Mouse (Mus musculus) CH12.LX (cell line): ENCODE measurements around the gene Atg101. TPM values are rescaled to one million over a fixed set of nuclear protein-coding genes. Genes with fewer than 3 reads are reported as not detected.

Experiments used
- DNase-seq: peaks from one replicate; pipeline ENCODE4 v3.0.0-alpha.2; 2013; ENCODE audit errors: extremely low read depth
- H3K27ac ChIP-seq: 2 replicates; pipeline ENCODE4 v1.5.1; 2012; ENCODE audit warnings: low read depth, mild to moderate bottlenecking, control low read depth, moderate library complexity; ENCODE audit not compliant: insufficient read depth
- H3K27me3 ChIP-seq: replicated peaks from 2 replicates; pipeline ENCODE3; 2012; ENCODE audit warnings: inconsistent platforms
- H3K36me3 ChIP-seq, 2 experiments: replicated peaks in 1 of 2; 2 replicates each; pipeline versions ENCODE3 to v1.6.1; 2012; ENCODE audit warnings: inconsistent platforms in 1 of 2, low read length in 1 of 2, mild to moderate bottlenecking in 1 of 2, mixed read lengths in 1 of 2, moderate library complexity in 1 of 2; ENCODE audit not compliant: control insufficient read depth in 1 of 2, insufficient read depth in 1 of 2
- H3K4me1 ChIP-seq, 2 experiments: 2 replicates each; pipeline ENCODE4 v1.6.1; 2012; ENCODE audit warnings: inconsistent platforms in 1 of 2, moderate library complexity in 1 of 2; ENCODE audit not compliant: insufficient read depth in 2 of 2, control insufficient read depth in 1 of 2
- H3K4me2 ChIP-seq: 2 replicates; pipeline ENCODE4 v1.6.1; 2012; ENCODE audit warnings: low read depth, mild to moderate bottlenecking, control low read depth; ENCODE audit not compliant: poor library complexity, insufficient read depth, severe bottlenecking
- H3K4me3 ChIP-seq, 3 experiments: fragments of 150-350 bp in 1 of 3; sonication (generic) in 1 of 3; replicated peaks in 1 of 3; 2 replicates each; pipeline versions ENCODE3 to v1.5.1; 2011 to 2012; ENCODE audit warnings: low read depth in 2 of 3, low read length in 2 of 3, mild to moderate bottlenecking in 2 of 3, moderate library complexity in 2 of 3, control low read depth in 1 of 3, improper control_type of control experiment in 1 of 3, inconsistent platforms in 1 of 3, mixed read lengths in 1 of 3; ENCODE audit not compliant: poor library complexity in 1 of 3
- H3K79me2 ChIP-seq: replicated peaks from 2 replicates; pipeline ENCODE4 v1.6.1; 2012; ENCODE audit warnings: mild to moderate bottlenecking, moderate library complexity; ENCODE audit not compliant: control insufficient read depth, poor library complexity, insufficient read depth, severe bottlenecking; ENCODE audit errors: extremely low read depth
- H3K9ac ChIP-seq: 2 replicates; pipeline ENCODE4 v1.6.1; 2012; ENCODE audit warnings: low read depth, mild to moderate bottlenecking, control low read depth, moderate library complexity; ENCODE audit not compliant: insufficient read depth
- H3K9me3 ChIP-seq: replicated peaks from 2 replicates; pipeline ENCODE3; 2012; ENCODE audit warnings: low read length, inconsistent platforms, mixed read lengths
- BHLHE40 ChIP-seq: IDR thresholded peaks from 2 replicates; pipeline ENCODE4 v1.6.1; 2011; ENCODE audit warnings: mild to moderate bottlenecking, low read depth, low read length, improper control_type of control experiment
- CHD1 ChIP-seq: IDR thresholded peaks from 2 replicates; pipeline ENCODE4 v1.6.1; 2012; ENCODE audit warnings: low read depth, low read length, improper control_type of control experiment, inconsistent platforms
- CHD2 ChIP-seq: IDR thresholded peaks from 2 replicates; pipeline ENCODE4 v1.6.1; 2011; ENCODE audit warnings: low read length, improper control_type of control experiment
- CTCF ChIP-seq, 2 experiments: IDR thresholded peaks in 1 of 2; conservative IDR thresholded peaks in 1 of 2; 2 replicates each; pipeline ENCODE4 v1.5.1; 2011 to 2012; ENCODE audit warnings: low read depth in 2 of 2, low read length in 2 of 2, improper control_type of control experiment in 1 of 2, inconsistent platforms in 1 of 2, mild to moderate bottlenecking in 1 of 2, moderate library complexity in 1 of 2
- E2F4 ChIP-seq: IDR thresholded peaks from 2 replicates; pipeline ENCODE4 v1.6.1; 2011; ENCODE audit warnings: low read depth, low read length, improper control_type of control experiment; ENCODE audit not compliant: insufficient replicate concordance
- GABPA ChIP-seq: IDR thresholded peaks from 2 replicates; pipeline ENCODE4 v1.6.1; 2012; ENCODE audit warnings: low read depth, low read length, improper control_type of control experiment, inconsistent platforms; ENCODE audit not compliant: insufficient replicate concordance
- HCFC1 ChIP-seq: IDR thresholded peaks from 2 replicates; pipeline ENCODE4 v1.6.1; 2012; ENCODE audit warnings: low read depth, mild to moderate bottlenecking, inconsistent platforms, low read length, improper control_type of control experiment
- JUND ChIP-seq: conservative IDR thresholded peaks from 2 replicates; pipeline ENCODE4 v1.6.1; 2011; ENCODE audit warnings: low read depth, low read length, improper control_type of control experiment
- KAT2A ChIP-seq: IDR thresholded peaks from 2 replicates; pipeline ENCODE4 v1.6.1; 2012; ENCODE audit warnings: low read length, improper control_type of control experiment, inconsistent platforms; ENCODE audit not compliant: insufficient replicate concordance
- MAZ ChIP-seq: IDR thresholded peaks from 2 replicates; pipeline ENCODE4 v1.6.1; 2012; ENCODE audit warnings: low read depth, mild to moderate bottlenecking, inconsistent platforms, low read length, improper control_type of control experiment, moderate library complexity
- MEF2A ChIP-seq: IDR thresholded peaks from 2 replicates; pipeline ENCODE4 v1.6.1; 2014; ENCODE audit warnings: low read depth, mild to moderate bottlenecking, inconsistent platforms, low read length, improper control_type of control experiment, borderline replicate concordance
- MXI1 ChIP-seq: IDR thresholded peaks from 2 replicates; pipeline ENCODE4 v1.6.1; 2011; ENCODE audit warnings: mild to moderate bottlenecking, low read depth, low read length, improper control_type of control experiment
- MYC ChIP-seq: IDR thresholded peaks from 2 replicates; pipeline ENCODE4 v1.6.1; 2011; ENCODE audit warnings: low read depth, mild to moderate bottlenecking, improper control_type of control experiment, low read length
- PAX5 ChIP-seq: IDR thresholded peaks from 2 replicates; pipeline ENCODE4 v1.6.1; 2012; ENCODE audit warnings: low read length, inconsistent platforms, mixed read lengths
- POLR2AphosphoS2 ChIP-seq: IDR thresholded peaks from 2 replicates; pipeline ENCODE4 v1.6.1; 2011; ENCODE audit warnings: low read depth, low read length, improper control_type of control experiment
- RCOR1 ChIP-seq: conservative IDR thresholded peaks from 2 replicates; pipeline ENCODE4 v1.6.1; 2012; ENCODE audit warnings: low read depth, mild to moderate bottlenecking, inconsistent platforms, low read length, improper control_type of control experiment
- TBP ChIP-seq: conservative IDR thresholded peaks from 2 replicates; pipeline ENCODE4 v1.6.1; 2011; ENCODE audit warnings: low read depth, low read length, improper control_type of control experiment
- UBTF ChIP-seq: IDR thresholded peaks from 2 replicates; pipeline ENCODE4 v1.6.1; 2012; ENCODE audit warnings: low read depth, mild to moderate bottlenecking, inconsistent platforms, low read length, improper control_type of control experiment, moderate library complexity
- USF1 ChIP-seq: IDR thresholded peaks from 2 replicates; pipeline ENCODE4 v1.6.1; 2014; ENCODE audit warnings: low read depth, mild to moderate bottlenecking, inconsistent platforms, low read length, improper control_type of control experiment
- USF2 ChIP-seq: conservative IDR thresholded peaks from 2 replicates; pipeline ENCODE4 v1.6.1; 2011; ENCODE audit warnings: low read depth, low read length, improper control_type of control experiment
- ZMIZ1 ChIP-seq: IDR thresholded peaks from 2 replicates; pipeline ENCODE4 v1.6.1; 2012; ENCODE audit warnings: low read depth, mild to moderate bottlenecking, inconsistent platforms, low read length, improper control_type of control experiment
- ZNF384 ChIP-seq: IDR thresholded peaks from 2 replicates; pipeline ENCODE4 v1.6.1; 2012; ENCODE audit warnings: low read depth, low read length, improper control_type of control experiment, inconsistent platforms
- dilution Hi-C: fragments of 300-500 bp; cut with MboI; formaldehyde crosslinking; loops from 2 replicates; pipeline ENCODE4 v1.14.3; 2020; ENCODE audit warnings: low sequenced_read_pairs; ENCODE audit not compliant: extremely low pct_unique_long_range_greater_than_20kb, extremely low pct_ligation_motif_present
- in situ Hi-C: fragments of 300-500 bp; cut with MboI; formaldehyde crosslinking; loops from 3 replicates; pipeline ENCODE4 v1.14.3; 2019; ENCODE audit warnings: low sequenced_read_pairs, low pct_ligation_motif_present, low pct_unique_long_range_greater_than_20kb, mixed read lengths
- polyA plus RNA-seq: library from polyadenylated mRNA; unstranded; fragments of >175 nt; gene quantifications from 2 replicates; pipeline ENCODE4 v1.2.1, GENCODE M21; 2012; ENCODE audit warnings: low read depth; ENCODE audit not compliant: insufficient read length
- total RNA-seq, 2 experiments: library from RNA; depleted of rRNA; stranded (reverse); fragments of 300-350 nt in 1 of 2; fragments of >200 nt in 1 of 2; gene quantifications; 2 replicates each; pipeline ENCODE4 v1.2.3; 2012 to 2014

Gene Atg101
- total and polyA plus RNA-seq, 3 experiments = 49.1 to 61.3 (median 58.8) TPM

DNA sequence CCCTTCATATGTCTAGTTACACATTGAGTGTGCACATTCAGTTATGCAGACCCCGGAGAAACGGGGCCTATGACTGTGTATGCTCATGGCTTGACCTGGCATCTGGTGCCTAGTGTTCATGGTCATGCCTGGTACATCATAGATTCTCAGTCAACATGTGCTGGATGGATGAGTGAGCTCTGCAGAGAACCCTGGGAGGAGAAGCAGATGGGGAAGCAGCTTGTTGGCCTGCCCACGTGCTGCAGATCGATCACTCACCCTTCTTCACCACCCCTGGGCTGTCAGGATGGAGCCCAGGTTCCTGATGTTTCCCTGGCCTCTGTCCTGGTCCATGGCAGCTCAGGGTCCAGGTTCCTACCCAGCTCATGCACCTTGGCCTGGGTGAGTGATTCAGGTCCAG lies 22.4 kb downstream of the Atg101 start:
- peaks cover 8% of the 10 kb centered on the region for H3K9me3 ChIP-seq
- in situ Hi-C loops (no loop called here), dilution Hi-C loops (no loop called here)
- H3K4me3 ChIP-seq = no peak overlapping the region
- H3K27ac ChIP-seq = no peak overlapping the region
- H3K4me2 ChIP-seq = no peak overlapping the region
- H3K9ac ChIP-seq = no peak overlapping the region
- no peaks in the 10 kb centered on the region for H3K36me3 ChIP-seq
- TF ChIP-seq MAZ (no peak), E2F4 (no peak), POLR2AphosphoS2 (no peak), USF1 (no peak), CHD1 (no peak), ZMIZ1 (no peak), MYC (no peak), BHLHE40 (no peak), JUND (no peak), GABPA (no peak), HCFC1 (no peak), CHD2 (no peak), KAT2A (no peak), PAX5 (no peak), RCOR1 (no peak), ZNF384 (no peak), MXI1 (no peak), MEF2A (no peak)
- H3K27me3 ChIP-seq = peaks cover 22% of the 10 kb centered on the region
- no peak for DNase-seq
- no peaks in the 10 kb centered on the region for H3K79me2 ChIP-seq
- no peaks in the 10 kb centered on the region for H3K4me1 ChIP-seq

DNA sequence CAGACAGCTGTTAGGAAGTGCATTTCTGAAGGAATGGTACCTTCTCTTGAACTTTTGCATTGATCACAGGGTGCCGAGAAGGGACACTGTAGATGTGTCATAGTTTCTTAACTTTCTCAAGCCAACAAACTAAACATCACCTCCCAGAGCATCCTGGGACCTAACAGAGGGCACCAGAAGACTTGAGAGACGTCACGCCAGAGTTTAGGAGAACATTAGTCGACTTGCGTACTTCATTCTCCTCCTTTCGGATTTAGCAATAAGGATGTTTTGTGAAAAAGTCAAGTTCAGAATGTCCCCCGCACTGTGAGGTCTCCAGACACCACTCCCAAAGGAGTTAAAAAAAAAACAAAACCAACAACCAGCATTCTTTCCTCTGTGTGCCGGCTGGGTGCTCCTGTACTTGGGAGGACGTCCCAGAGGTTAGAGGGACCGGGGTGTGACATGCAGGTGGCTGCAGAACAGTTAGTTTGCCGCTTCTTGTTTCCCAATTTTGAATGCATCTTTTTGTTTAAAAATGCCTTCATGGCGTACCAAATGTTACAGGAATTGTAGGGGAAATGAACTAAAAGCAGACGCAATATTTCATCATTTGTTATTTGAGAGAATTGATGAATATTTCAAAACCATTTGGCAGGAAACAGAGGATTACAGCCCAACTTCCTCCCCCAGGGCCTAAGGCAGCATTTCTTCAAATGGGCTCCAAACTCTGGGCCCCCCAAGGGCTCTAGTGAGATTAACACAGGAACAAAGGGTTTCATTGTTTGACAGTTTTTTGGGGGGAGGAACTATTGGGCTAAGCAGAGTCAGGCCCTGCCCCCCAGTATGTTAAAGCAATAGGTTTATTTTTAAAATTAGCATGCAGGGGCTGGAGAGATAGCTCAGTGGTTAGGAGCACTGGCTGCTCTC lies 24.6 kb downstream of the Atg101 start:
- H3K4me3 ChIP-seq = no peak overlapping the region
- TF ChIP-seq HCFC1 (no peak), UBTF (no peak), USF2 (no peak), CTCF (conservative IDR thresholded peaks at IDR 0.05 in 1 of 2, IDR thresholded peaks at IDR 0.05 in 1 of 2; ENCODE audit: low read depth in 2 of 2, low read length in 2 of 2) (no peak), TBP (no peak)
- dilution Hi-C loops (no loop called here), in situ Hi-C loops (no loop called here)
- no peaks in the 10 kb centered on the region for H3K36me3 ChIP-seq
- H3K27ac ChIP-seq = no peak overlapping the region
- H3K9ac ChIP-seq = no peak overlapping the region
- H3K79me2 ChIP-seq = no peaks in the 10 kb centered on the region
- no peak for DNase-seq
- no peak overlapping the region for H3K4me2 ChIP-seq
- H3K4me1 ChIP-seq = no peaks in the 10 kb centered on the region
- peaks cover 2% of the 10 kb centered on the region for H3K9me3 ChIP-seq
- H3K27me3 ChIP-seq = peaks cover 37% of the 10 kb centered on the region
